Mouse (Mus musculus): ENCODE data around the gene Acaca.

Acaca gene

GRCm38 (mm10) chr11:84243562-84243961 is 114.1 kb downstream of the Acaca start:
- peak; percentile 24 to 37 for DNase-seq (ENCODE audit: low spot score in 2 of 2)

- DNase-seq (ENCODE audit: low spot score in 2 of 2) = no peak
Observed at GRCm38 (mm10) chr11:84247370-84247769, 117.9 kb downstream of the Acaca start.

- DNase-seq (ENCODE audit: low spot score in 2 of 2) = no peak
Observed at GRCm38 (mm10) chr11:84251170-84251569, 121.7 kb downstream of the Acaca start.

DNA sequence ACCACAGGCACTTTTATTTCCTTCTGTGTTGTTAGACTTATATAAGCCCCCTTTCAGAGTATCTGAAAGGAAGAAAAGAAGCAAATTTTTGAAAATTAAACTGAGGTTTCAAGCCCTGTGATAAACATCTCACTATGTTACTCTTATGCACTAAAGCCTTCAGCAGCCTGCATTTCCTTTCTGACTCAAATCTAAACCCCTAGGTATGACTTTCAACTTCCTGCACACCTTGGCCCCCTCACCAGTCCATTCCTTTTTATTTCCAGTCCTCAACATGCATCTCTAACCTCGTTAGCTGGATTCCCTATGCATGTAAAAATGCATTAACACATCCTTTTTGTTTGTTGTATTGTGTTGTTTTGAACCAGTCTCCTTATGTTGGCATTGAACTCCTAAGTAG is 123.0 kb downstream of the Acaca start:
- DNase-seq (ENCODE audit: low spot score in 2 of 2) = no peak

- DNase-seq (ENCODE audit: low spot score in 2 of 2) = no peak
Observed at GRCm38 (mm10) chr11:84255879-84256278, 126.4 kb downstream of the Acaca start.

DNA sequence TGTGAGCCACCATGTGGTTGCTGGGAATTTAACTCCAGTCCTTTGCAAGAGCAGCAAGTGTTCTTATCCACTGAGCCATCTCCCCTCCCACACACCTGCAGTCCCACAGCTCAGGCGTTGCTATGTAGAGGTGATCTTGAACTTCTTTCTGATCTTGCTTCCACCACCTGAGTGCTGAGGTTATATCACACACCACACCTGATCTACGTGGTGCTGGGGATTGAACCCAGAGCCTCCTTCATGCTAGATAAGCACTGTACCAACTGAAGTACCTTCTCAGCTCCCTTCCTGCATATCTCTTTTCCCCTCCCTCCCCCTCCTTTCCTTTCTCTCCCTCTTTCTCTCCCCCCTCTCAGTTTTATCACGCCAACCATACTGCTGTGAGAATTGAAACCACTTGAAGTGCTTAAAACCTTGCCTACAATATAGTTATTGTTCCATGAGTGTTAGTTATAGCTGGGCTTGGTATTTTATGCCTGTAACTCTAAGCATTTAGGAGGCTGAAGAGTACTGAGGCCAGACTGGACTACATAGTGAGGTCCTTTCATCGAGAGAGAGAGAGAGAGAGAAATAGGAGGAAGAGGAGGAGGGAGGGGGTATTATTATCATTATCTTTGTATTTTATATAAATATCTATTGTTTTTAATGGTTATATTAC is 128.7 kb downstream of the Acaca start:
- no peak for DNase-seq (ENCODE audit: low spot score in 2 of 2)

DNA sequence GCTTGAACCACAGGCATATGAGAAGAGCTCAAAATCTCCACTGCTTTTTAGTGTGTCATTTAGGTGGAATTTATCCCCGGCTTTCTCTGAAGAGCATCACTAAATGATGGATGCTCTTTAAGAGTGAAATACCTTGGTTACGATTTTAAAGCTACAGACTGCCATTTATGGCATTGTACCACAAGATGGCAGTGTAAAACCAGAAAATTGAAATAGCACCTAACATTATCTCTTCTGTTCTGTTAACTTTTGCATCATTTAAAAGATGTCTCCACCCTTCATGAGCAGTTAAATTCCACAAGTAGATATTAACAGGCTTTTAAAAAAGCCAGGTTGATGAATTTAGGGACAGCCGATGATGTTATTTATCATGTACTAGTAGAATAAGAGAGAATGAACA is 135.0 kb downstream of the Acaca start:
- no peak for DNase-seq (ENCODE audit: low spot score in 2 of 2)

DNA sequence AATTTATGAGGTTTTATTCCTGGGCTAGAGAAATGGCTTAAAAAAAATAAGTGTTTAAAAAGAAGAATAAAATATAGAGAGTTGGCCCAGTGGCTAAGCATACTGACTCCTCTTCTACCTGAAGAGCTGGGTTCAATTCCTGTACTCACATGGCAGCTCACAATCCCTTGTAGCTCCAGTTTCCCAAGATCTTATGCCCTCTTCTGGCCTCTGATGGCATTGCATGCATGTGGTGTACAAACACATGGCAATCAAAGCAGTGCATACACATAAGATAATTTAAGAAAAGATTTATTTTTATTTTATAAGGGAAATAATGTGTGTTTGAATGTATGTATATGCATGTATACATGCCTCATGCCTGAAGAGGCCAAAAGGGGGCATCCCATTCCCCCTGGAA is 138.6 kb downstream of the Acaca start:
- DNase-seq (ENCODE audit: low spot score in 2 of 2) = no peak

DNA sequence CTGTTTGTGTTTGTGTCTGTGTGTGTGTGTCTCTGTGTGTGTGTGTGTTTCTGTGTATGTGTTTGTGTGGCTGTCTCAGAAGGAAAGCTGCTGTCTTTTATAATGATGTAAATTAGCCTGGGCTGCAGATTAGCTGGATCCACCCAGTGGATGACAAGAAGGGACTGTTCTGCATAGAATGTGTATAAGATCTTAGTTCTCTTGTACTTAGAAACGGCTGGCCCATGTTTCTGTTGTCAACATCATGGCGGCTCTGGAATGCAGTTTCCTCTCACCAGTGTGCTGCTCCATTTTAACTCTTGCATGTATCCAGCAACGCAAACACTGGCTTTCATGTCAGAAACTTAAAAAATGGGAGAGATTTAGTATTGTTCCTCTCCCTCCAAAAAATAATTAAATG is 141.0 kb downstream of the Acaca start:
- DNase-seq (ENCODE audit: low spot score in 2 of 2) = no peak

DNA sequence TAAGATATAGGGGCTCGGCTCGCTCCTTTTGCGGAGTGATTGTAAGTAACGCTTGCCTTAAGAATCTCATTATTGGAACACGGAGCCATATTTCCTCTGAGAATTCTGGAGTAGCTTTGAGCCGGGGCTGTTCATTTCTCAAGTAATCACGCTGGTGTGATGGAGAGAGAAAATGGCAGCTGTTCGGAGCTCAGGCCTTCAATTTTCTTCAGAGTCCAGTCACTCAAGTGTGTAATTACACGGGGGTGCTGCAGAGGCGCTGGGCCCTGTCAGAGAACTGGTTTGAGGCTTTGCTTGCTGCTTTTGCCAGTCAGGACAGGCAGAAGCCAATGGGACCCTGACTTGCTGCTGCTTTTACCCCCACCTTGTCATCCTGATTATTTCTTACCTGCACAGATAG is 142.5 kb downstream of the Acaca start:
- no peak for DNase-seq (ENCODE audit: low spot score in 2 of 2)

DNA sequence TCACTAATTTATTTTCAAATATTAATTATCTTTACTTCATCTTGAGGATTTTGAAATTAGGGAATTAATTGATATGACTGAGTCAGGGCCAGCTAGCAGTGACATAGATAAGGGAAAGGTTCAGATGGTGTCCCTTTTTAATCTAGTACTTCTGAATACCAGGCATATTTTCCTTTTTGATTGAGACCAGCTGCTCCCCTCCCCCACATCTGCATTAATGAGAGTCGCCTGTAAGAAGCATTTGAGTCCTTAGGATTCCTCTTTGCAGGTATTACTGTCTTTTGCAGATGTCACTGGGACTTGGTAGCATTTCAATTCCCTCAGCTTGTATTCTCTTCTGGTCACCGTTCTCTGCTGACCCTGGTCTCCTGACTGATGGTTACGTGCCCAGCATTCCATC is 143.1 kb downstream of the Acaca start:
- no peak for DNase-seq (ENCODE audit: low spot score in 2 of 2)

- DNase-seq (ENCODE audit: low spot score in 2 of 2) = no peak
Observed at GRCm38 (mm10) chr11:84276979-84277378, 147.5 kb downstream of the Acaca start.

- DNase-seq (ENCODE audit: low spot score in 2 of 2) = no peak
Observed at GRCm38 (mm10) chr11:84281280-84281679, 151.8 kb downstream of the Acaca start.

DNA sequence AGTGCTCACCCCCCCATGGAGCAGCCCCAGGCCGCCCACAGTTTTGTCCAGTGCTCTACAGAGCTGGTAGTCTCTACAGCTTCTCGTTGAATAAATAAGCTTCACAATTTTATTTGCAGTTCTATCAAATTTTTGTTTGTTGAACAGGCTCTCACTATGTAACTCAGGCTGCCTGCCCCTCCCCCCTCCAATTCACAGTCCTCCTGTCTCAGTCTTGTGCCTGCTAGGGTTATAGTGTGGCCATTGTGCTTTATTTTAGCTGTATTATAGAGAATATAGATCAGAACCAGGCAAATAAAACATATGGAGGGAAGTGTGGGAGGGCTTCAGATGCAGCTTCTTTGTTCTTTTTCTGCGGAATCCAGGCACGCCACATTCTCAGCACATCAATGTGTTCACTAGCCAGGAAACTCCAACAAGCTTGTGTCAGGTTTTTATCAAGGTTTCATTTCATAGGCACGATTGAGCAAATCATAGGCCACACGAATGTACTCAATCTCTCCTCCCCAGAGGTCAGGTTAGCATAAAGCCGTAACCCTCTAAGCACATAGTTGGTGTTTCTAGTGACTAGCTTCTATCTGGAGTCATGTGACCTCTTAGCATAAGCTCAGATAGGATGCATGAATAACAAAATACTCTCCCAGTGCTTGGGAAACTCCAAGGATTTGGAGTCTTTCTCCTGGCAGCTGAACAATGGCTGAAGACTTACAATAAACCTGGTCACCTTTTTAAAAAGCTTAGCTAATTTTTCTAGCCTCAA is 153.7 kb downstream of the Acaca start:
- DNase-seq (ENCODE audit: low spot score in 2 of 2) = no peak

DNA sequence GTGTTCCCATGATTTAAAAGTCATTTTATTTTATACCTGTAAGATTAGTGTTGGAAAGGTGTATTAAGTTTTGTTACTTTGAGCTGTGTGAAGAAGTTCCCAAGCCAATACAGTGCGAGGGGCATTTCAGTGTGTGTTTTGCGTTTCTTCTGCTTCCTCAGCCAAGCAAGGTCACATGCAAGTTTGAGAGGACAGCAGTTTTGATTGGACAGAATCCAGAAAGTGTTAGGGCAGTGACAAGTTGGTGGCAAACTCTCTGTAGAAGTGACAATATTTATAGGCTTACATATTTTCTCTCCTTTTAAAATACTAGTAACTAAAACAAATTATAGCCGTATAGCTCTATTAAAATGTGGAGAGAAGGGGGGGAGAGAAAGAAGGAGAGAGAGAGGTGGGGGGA is 161.3 kb downstream of the Acaca start:
- DNase-seq (ENCODE audit: low spot score in 2 of 2) = no peak

DNA sequence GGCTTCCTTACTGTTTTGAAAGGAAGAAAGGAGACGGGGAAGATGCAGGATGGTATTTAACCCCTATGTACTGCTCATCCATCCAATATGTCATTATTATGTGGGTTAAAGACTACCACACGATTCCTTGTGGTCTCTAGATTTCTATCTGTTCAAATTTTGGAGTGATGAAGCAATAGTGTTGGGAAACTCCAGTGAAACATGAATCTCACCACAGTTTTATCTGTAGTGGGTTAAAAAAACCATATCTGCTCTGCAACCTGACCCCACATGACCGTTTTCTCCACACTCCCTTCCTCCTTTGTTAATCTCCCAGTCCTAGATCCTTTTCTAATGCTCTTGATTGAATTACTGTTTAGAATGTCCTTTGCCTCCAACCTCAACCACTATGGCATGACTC is 163.1 kb downstream of the Acaca start:
- DNase-seq (ENCODE audit: low spot score in 2 of 2) = no peak

- DNase-seq (ENCODE audit: low spot score in 2 of 2) = no peak
Observed at GRCm38 (mm10) chr11:84293288-84293687, 163.8 kb downstream of the Acaca start.

DNA sequence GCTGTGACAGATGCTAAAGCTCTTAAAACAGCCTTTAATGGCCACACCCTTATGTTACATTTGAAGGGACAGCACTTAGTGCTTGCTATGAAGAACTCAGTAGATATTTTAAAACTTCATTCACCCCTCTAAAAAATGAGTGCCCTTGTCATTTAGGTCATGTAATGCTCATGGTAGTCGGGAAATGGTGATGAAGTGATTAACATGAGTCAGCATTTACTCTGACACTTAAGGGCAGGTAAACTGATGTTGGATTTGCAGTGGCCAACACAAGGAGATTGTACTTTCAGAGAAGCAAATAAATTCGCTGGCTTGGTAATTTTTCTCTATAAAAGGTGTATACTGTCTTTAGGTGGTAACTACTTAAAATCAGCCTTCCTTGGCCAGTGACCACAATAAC is 166.9 kb downstream of the Acaca start:
- DNase-seq (ENCODE audit: low spot score in 2 of 2) = no peak

DNA sequence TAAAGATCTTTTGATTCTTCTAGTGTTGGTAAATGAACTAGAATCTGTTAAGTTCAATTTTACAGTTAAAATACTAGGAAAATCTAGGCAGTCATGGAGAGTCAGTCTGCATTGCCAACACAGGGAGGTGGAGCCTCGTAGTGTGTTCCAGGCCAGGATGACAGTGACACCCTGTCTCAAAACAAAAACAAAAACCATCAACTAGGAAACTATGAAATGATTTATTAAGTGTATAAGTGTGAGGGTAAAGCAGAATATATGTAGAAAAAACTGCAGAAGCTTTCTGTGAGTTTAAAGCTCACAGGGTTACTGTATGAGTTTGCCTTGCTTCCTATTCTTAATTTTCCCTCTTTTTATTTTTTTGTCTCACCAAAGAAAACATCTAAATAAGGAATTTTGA is 176.0 kb downstream of the Acaca start:
- no peak for DNase-seq (ENCODE audit: low spot score in 2 of 2)

DNA sequence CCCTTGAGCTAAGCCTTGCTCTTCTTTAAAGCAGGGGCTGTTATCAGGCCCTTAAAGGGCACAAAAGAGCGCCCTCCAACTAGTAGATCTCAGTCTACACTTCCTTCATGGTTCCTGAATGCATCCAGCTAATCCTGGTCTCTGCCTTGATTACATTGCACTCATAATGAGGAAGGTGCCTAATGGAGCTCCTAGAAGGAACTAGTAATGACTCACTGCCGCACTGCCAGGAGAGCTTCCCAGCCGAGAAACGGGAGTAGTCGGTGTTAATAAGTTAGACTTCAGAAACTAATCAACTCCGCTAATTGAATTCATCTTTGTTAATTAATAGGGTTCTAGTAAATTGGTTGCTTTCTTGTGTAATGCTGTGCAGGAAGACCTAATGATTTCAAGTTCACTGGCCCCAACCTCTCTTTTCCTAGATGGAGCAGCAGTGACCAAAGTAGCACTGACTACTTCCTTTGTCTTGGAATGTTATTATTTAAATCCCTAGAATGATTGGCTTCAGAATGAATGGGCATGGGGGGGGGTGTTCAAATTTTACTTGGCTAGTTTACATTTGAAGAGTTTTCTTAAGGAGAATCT is 176.8 kb downstream of the Acaca start:
- no peak for DNase-seq (ENCODE audit: low spot score in 2 of 2)

DNA sequence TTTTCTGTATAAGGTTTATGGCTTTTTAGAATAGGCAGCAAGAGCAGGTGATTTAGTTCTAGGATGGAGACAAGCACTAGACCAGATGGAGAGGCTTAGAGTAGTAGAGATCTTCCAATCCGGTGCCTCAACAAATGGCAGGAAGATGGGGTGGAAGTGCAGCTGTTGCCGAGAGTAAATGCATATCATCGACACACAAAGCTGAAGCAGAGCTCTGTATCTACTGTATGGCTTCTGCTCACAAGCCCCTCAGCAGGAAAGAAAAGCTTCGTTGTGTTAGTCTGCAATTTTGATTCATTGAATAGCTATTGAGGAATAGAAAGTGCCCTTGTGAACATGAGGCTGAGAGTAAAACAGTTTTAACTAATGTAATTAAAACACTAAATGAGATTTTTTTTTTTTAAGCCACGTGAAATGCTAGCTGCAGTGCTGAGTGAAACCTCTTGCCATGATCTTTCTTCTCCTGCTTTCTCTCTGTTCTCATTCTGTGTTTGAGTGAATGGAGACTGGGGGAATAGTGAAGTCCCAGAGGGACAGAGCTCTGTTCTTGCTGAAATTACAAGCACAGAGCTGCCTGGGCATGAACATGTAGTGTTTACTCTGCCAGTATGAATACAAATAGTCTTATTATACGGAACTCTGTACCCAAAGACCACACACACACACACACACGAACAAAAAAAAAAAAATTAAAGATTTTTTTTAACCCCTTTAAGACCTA is 194.7 kb downstream of the Acaca start:
- DNase-seq (ENCODE audit: low spot score in 2 of 2) = no peak

DNA sequence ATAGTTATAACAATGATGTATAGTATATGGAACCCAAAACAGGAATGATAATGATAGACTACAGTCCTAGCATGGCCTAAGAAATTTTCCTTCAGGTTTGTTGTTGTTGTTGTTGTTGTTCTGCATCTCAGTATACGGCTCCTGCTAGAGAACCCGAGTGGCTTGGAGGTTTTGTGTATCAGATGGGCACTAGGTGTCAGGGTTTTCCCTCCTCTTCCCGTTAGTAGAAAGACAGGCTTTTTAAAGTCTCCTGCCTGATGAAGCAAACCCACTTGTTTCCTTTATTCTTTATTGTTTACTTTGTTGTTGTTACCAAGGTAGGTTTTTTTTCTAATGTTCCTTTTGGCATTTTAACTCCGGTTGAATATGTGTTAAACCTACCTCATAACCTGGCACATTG is 197.6 kb downstream of the Acaca start:
- no peak for DNase-seq (ENCODE audit: low spot score in 2 of 2)

DNA sequence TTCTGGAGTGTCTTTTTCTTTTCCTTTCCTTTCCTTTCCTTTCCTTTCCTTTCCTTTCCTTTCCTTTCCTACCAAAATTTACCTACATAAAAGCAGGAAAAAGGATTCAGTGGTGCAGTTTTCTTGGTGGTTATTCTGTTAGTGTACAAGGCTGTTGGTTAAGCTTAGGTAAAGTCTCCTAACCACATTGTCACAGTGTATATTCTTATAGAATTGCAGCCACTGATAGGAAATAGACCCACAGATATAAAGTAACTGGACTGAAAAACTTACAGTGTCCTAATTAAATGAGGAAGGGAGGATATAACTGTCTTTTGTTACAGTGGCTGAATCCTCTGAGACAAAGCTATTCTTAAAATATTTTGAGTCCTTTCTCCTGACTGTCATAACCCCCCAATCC is 202.9 kb downstream of the Acaca start:
- DNase-seq (ENCODE audit: low spot score in 2 of 2) = no peak
